Mouse (Mus musculus): Measurements from ENCODE around the gene Kbtbd13.

DNA sequence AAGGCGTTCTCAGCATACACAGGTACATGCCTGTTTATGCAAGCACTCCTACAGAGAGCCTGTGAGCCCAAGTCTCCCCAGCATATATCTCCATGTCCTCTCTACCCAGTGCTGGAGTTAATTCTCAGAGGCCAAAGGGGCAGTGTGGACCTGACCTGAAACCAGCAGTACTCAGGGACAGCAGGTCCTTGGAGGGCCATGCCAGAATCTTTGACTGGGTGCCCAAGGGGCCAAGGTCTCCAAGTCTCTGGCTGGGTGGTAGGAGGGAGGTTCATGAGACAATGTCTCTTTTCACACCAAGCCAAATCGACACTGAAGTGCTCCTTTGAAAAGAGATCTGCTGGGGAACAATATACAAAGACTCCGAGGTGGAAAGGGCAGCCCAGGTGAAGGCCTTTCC lies 16.4 kb upstream of the Kbtbd13 start:
- no peak for TF ChIP-seq CTCF (IDR thresholded peaks at IDR 0.05; ENCODE audit: borderline replicate concordance, insufficient read depth, low read length)
- TF ChIP-seq POLR2A (IDR thresholded peaks at IDR 0.05; ENCODE audit: low read depth, low read length): no peak

Measured in embryonic fibroblast, embryonic 13.5 days (primary cell).